Mouse (Mus musculus) bone marrow, adult 2 months (tissue): ENCODE data around the gene March8.

Experiments used
- CTCF ChIP-seq: fragments of 200-500 bp; IDR thresholded peaks from 2 replicates; pipeline ENCODE4 v1.5.1; 2011; ENCODE audit warnings: low read length, control low read depth; ENCODE audit not compliant: control insufficient read depth, insufficient read depth
- POLR2A ChIP-seq: fragments of 200-500 bp; IDR thresholded peaks from 2 replicates; pipeline ENCODE4 v1.6.1; 2011; ENCODE audit warnings: low read depth, mild to moderate bottlenecking, control low read depth, low read length, borderline replicate concordance; ENCODE audit not compliant: control insufficient read depth

- TF ChIP-seq CTCF: no peak
- no peak for TF ChIP-seq POLR2A
These were observed 101.7 kb downstream of the March8 start for GRCm38 (mm10) chr6:116439531-116439930.
